Mouse (Mus musculus): ENCODE measurements around the gene Dnajc9.

DNA sequence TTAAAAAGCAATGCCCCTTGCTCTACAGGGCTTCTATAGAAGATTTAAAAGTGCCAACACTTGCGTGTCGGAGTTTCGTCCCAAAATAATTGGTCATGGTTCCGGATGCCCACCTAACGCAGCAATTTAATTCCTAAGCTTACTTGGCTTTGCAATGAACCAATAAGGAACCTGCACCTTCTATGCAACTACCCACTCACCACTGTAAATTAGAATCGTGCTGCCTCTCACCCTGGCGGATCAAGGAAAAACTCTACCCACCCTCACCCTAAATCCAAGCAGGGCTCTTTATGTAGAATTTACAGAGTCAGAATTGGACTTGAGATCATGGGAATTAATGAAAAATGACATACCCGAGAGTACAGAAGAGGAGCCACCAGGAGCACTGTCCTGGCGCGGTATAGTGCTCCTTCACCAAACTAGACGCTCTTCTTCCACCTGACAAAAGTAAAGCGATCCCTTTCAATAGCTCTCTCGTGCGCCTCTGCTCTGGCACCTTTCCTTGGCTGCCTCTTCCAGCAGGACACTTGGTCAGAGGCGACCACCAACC is 41.2 kb downstream of the Dnajc9 start:
- TF ChIP-seq CTCF (IDR thresholded peaks at IDR 0.05; ENCODE audit: low read depth) (no peak), EP300 (IDR thresholded peaks at IDR 0.05; ENCODE audit: low read depth) (no peak)
